Mouse (Mus musculus) cortical plate, adult 2 months (tissue): ENCODE data around the gene Best3. TPM values are rescaled to one million over a fixed set of nuclear protein-coding genes. Genes with fewer than 3 reads are reported as not detected.

Experiments
- H3K27ac ChIP-seq: fragments of 200-500 bp; 2 replicates; pipeline ENCODE4 v1.5.1; 2012; ENCODE audit warnings: low read length, control low read depth, inconsistent platforms; ENCODE audit not compliant: insufficient read depth
- H3K4me1 ChIP-seq: fragments of 200-500 bp; 2 replicates; pipeline ENCODE4 v1.6.1; 2011; ENCODE audit warnings: low read length; ENCODE audit not compliant: control insufficient read depth, insufficient read depth
- H3K4me3 ChIP-seq: fragments of 200-500 bp; 2 replicates; pipeline ENCODE4 v1.5.1; 2011; ENCODE audit warnings: mild to moderate bottlenecking, low read length, control low read depth; ENCODE audit not compliant: insufficient read depth
- CTCF ChIP-seq: fragments of 200-500 bp; IDR thresholded peaks from 2 replicates; pipeline ENCODE4 v1.5.1; 2011; ENCODE audit warnings: mild to moderate bottlenecking, control low read depth, low read length; ENCODE audit not compliant: insufficient read depth; ENCODE audit errors: extremely low read depth
- POLR2A ChIP-seq: fragments of 200-500 bp; IDR thresholded peaks from 2 replicates; pipeline ENCODE4 v1.6.1; 2011; ENCODE audit warnings: mild to moderate bottlenecking, low read length, control low read depth; ENCODE audit not compliant: insufficient read depth; ENCODE audit errors: extremely low read depth
- polyA plus RNA-seq: library from polyadenylated mRNA; depleted of rRNA; stranded (reverse); fragments of >200 nt; gene quantifications from 2 replicates; pipeline ENCODE4 v1.2.3, GENCODE M21; 2012

The Best3 gene
- polyA plus RNA-seq, 1 experiment, result 0.04 TPM

DNA sequence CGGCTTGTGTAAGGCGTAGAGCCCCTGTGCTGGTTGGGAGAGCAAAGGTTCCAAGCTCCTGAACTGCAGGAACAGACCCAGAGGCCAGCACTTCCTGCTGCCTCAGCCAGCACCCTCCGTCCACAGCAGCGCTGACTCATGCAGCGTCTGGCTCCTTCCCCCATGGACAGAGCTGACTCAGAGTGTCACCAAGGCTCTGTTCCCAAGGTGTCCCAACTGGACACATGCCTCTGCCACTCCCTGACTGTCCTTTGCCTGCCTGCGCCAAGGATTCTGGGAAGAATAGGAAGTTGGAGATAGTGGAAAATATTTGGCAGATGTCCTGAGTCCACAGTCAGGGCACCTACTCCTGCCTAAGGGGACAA lies 10.1 kb downstream of the Best3 start:
- no peaks in the 10 kb centered on the region for H3K4me1 ChIP-seq
- no peak overlapping the region for H3K4me3 ChIP-seq
- no peak overlapping the region for H3K27ac ChIP-seq
- TF ChIP-seq POLR2A (no peak), CTCF (no peak)

DNA sequence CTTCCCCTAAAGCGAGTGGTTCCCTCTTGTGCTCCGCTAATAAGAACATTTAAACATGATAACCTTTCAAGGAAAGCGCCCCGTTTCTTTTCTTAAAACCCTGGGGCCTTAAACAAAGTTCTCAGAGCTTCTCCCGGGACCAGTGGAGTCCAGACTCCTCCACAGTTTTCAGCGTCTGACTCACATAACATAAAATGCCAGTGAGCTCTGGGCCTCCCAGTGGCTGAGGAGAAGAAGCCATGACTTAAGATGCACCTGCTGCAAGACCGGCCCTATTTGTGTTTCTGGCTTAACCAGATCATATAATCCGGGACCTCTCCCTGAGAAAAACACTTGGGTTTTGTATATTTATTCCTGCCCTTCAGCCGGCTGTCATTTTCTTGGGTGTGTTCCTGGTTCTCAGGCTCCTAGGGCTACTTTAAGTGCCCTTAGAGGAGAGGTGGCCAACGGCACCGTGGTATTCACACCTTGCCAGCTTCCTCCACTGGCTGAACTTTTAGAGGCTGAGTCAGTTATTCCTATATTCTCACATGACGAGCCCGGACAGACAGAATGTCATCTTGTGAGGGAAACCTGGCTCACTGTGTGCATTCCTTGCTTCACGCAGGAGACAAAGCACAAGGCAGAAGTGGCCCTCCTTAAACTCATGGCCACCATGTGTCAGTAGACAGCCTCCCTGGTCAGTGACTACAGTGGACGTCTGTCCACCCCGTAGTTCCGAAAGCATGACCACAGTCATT lies 12.8 kb downstream of the Best3 start:
- H3K27ac ChIP-seq, result no peak overlapping the region
- H3K4me1 ChIP-seq, result no peaks in the 10 kb centered on the region
- no peak overlapping the region for H3K4me3 ChIP-seq
- TF ChIP-seq POLR2A, result no peak
- no peak for TF ChIP-seq CTCF

DNA sequence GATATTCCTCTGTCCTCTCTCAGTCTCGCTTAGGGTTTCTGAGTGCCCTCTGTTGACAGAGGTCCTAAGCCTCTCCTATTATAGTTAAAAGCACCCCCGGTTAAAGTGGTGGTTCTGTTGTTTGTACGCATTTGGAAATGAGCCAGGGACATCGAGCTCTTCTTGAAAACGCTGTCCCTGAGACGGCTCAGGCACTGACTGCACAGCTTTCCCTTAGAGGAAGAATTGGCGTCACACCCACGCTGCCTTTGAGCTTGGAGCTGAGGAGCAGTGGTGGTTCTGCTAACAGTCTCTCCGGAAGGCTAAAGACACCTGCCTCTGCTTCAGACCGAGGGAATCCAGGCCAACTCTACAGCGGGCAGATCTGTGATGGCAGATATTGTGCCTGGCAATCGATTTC lies 14.9 kb downstream of the Best3 start:
- no peak for TF ChIP-seq POLR2A
- no peak for TF ChIP-seq CTCF
- H3K27ac ChIP-seq, result no peak overlapping the region
- H3K4me3 ChIP-seq, result no peak overlapping the region
- peaks cover 2% of the 10 kb centered on the region; the same call in 1 of the 2 replicates for H3K4me1 ChIP-seq

DNA sequence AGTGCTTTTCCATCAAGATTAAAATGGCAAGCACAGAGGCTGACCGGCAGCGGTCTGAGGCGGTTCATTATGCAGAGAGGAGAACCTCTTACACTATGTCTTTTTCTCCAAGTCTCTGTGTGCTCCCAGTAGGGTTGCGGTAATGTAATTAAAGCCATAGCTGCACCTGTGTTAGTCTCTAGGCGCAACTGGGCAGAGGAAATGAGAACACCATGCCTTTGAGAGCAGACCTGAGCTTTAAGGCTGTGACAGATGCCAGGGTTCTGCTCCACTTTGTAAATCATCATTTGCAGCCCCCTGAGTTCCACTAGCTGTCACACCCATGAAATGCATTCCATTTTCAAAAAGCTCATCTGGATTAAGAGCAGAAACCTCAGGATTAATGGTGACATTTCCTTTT lies 18.6 kb downstream of the Best3 start:
- no peak overlapping the region for H3K4me3 ChIP-seq
- no peak overlapping the region for H3K27ac ChIP-seq
- no peak for TF ChIP-seq POLR2A
- peaks cover 3% of the 10 kb centered on the region; the same call in 1 of the 2 replicates for H3K4me1 ChIP-seq

DNA sequence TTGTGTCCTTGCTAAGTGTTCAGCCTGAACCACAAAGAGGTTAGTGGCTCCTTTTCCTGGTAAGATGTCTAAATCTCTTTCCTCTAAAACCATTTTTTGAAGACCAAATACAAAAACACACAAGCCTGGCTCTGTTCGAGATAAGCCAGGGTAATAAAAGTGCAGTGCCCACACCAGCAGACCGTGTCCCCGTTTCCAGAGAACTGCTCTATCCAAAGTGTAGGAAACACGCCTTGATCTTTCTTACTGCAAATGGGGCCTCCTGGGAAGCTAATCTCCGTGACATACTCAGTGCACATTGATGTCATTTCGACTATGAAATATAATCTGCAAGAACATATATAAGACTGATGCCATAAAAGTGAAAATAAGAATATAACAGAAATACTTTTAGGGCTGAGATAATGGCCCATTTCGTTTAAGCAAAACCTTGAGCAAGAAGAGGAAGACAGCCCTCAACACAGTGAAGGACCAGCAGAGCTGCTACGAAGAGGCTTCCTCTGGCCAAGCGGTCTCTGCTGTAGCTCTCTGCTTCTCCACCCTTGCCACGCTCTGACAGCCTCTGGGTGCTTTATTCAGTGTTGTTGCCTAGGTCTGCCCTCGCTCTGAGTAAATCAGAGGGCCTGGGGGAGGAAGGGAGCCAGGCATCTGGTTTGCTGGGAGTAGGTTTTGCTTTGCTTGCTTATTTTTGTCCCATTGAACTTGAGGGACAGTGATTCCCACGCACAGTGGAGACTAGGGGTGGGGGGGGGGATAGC lies 19.8 kb downstream of the Best3 start:
- Histone ChIP-seq H3K4me1 (peaks cover 3% of the 10 kb centered on the region; the same call in 1 of the 2 replicates), H3K27ac (no peak overlapping the region), H3K4me3 (no peak overlapping the region)
- TF ChIP-seq CTCF (no peak), POLR2A (no peak)

DNA sequence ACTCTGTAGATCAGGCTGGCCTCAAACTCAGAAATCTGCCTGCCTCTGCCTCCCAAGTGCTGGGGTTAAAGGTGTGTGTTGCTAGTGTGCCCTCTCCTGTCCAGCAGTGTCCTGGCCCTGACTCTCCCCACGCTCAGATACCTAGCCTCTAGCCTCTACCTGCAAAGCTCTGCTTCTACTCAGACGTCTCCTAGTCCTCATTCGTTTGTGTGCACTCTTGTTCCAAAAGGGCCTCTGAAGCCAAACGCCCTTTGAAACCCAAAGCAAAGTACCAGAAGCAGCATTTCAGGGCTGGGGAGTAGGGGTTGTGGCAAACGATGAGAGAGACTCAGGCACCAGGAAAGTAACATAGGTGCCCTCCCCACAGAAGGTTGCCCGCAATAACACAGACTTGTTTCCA lies 23.6 kb downstream of the Best3 start:
- H3K27ac ChIP-seq, result no peak overlapping the region
- peaks cover 8% of the 10 kb centered on the region; the same call in 1 of the 2 replicates for H3K4me1 ChIP-seq
- no peak overlapping the region for H3K4me3 ChIP-seq
- TF ChIP-seq POLR2A (no peak), CTCF (no peak)

DNA sequence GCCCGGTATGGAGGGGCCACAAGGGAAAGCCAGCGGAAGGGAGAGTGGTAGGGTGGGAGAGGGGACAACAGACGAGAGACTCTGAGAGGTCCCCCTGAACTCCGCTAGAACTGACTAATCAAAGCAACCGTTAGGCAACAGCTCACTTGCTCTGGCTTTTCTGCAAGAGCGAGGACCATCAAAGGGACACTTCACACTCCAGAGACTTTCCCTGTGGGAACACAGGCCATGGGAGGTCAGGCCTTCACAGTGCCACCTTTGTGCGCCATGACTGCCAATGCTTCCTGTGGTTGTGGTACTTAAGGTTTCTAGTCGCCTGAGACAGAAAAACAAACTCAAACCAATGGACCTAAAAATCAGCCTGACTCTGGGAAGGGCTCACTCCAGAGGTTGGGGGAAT lies 24.9 kb downstream of the Best3 start:
- TF ChIP-seq CTCF (no peak), POLR2A (no peak)
- Histone ChIP-seq H3K27ac (no peak overlapping the region), H3K4me3 (no peak overlapping the region), H3K4me1 (peaks cover 8% of the 10 kb centered on the region; the same call in 1 of the 2 replicates)

DNA sequence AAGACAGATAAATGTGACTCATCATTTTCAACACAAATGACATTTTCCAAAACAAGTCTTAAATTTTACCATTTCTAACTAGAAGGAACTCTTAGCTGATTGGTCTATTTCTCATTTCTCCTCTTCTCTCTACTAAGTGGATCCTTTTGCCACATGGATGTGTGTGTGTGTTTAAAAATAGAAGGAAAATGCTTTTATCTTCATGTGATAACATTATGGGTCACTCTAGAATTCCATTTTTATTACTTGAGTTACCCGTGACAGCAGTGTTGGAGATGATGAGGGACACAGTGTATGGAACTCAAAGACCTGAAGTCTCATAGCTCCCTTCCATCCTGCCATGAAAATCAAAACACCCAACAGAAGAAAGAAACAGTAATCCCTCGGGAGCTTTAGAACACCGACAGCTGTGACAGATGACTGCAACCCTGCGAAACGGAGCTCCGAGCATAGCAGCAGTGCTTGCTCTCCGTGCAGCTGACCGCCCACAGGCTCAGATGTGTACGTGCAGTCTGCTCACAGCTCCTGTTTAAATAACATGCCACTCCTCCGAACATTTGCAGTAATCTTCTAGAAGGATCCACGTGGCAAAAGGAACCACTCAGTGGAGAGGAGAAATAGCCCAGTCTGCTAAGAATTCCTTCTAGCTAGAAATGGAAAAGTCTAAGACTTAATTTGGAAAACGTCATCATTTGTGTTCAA lies 27.7 kb downstream of the Best3 start:
- H3K4me3 ChIP-seq, result no peak overlapping the region
- H3K27ac ChIP-seq, result no peak overlapping the region
- H3K4me1 ChIP-seq, result peaks cover 7% of the 10 kb centered on the region; the same call in 1 of the 2 replicates
- TF ChIP-seq POLR2A, result peak; percentile 63; the same call in 1 of the 2 replicates
- no peak for TF ChIP-seq CTCF

DNA sequence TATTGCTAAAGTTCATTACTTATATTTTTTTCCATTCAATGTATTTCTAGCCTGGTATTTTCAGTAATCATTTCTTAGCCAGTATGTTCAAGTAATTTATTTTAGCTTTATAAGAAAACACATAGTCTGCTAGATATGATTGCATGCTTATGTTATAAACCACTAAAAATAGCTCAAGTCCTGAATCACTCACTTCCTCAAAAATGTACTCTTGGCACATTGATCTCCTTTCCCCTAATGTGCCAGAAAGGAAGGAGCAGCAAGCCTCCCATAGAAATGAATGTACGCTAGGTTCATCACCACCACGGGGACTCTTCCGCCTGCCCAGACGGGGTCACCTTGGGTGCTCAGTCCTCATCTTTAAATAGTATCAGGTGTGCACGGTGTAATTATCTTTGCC lies 28.5 kb downstream of the Best3 start:
- H3K27ac ChIP-seq, result no peak overlapping the region
- peaks cover 7% of the 10 kb centered on the region; the same call in 1 of the 2 replicates for H3K4me1 ChIP-seq
- TF ChIP-seq CTCF (no peak), POLR2A (no peak)
- H3K4me3 ChIP-seq, result no peak overlapping the region

DNA sequence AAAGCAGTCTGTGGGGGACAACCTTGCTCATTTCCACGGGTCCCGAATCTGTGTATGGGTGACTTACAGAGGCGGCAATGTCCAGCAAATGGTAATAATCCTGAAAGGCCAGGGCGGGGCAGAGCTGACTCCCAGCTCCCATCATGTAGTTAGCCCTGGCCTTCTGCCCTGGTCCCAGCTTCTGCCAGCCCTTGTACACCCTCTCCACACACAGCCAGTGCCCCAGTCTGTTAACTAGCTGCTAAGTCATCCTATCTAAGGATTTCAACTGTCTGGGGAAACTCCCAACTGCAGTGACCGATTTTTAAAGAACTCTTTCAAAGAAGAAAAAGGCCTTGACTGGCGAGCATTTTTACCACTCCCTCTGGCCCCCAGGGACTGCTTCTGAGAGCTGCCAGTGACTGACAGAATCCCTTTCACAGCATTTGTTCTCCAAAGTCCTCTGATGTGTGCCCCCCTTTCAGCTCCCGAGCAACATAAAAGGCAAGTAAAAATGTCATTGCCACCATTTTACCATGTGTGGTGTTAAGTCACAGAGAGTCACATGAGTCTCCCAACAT lies 32.2 kb downstream of the Best3 start:
- H3K27ac ChIP-seq, result no peak overlapping the region
- TF ChIP-seq CTCF, result no peak
- TF ChIP-seq POLR2A, result no peak
- no peak overlapping the region for H3K4me3 ChIP-seq
- H3K4me1 ChIP-seq, result peaks cover 5% of the 10 kb centered on the region; the same call in 1 of the 2 replicates
